Mouse (Mus musculus): ENCODE results near the gene Orai2.
"Not testable (repeated sequence)": the region's sequence is repeated elsewhere in the genome, so short reads cannot be mapped to it uniquely, and the experiment has no call there.

Gene Orai2

GRCm38 (mm10) chr5:136170512-136171362 lies at the start of gene Orai2:
TSS of gene Orai2 (minus strand) at chr5:136170713.
- peak; percentile 88 for DNase-seq (ENCODE audit: low spot score)

GRCm38 (mm10) chr5:136218585-136218984 lies 48.1 kb upstream of the Orai2 start:
- no peak for DNase-seq (ENCODE audit: low spot score)

GRCm38 (mm10) chr5:136217932-136218381 lies 47.4 kb upstream of the Orai2 start:
- DNase-seq (ENCODE audit: low spot score): no peak

- DNase-seq (ENCODE audit: low spot score): no peak
Measured at GRCm38 (mm10) chr5:136217004-136217665, 46.6 kb upstream of the Orai2 start.

GRCm38 (mm10) chr5:136215958-136216357 lies 45.4 kb upstream of the Orai2 start:
- peak; percentile 16 for DNase-seq (ENCODE audit: low spot score)

- no peak for DNase-seq (ENCODE audit: low spot score)
Measured at GRCm38 (mm10) chr5:136215211-136215610, 44.7 kb upstream of the Orai2 start.

GRCm38 (mm10) chr5:136213716-136214115 lies 43.2 kb upstream of the Orai2 start:
- DNase-seq (ENCODE audit: low spot score): no peak

- no peak for DNase-seq (ENCODE audit: low spot score)
Measured at GRCm38 (mm10) chr5:136212716-136213115, 42.2 kb upstream of the Orai2 start.

- not testable (repeated sequence) for DNase-seq (ENCODE audit: low spot score)
Measured at GRCm38 (mm10) chr5:136211341-136212102, 41.0 kb upstream of the Orai2 start.

GRCm38 (mm10) chr5:136210549-136210948 lies 40.0 kb upstream of the Orai2 start:
- no peak for DNase-seq (ENCODE audit: low spot score)

GRCm38 (mm10) chr5:136201832-136202231 lies 31.3 kb upstream of the Orai2 start:
- peak; percentile 76 for DNase-seq (ENCODE audit: low spot score)

- DNase-seq (ENCODE audit: low spot score): peak; percentile 23
Measured at GRCm38 (mm10) chr5:136199526-136199925, 29.0 kb upstream of the Orai2 start.

GRCm38 (mm10) chr5:136198474-136199391 lies 28.2 kb upstream of the Orai2 start, which contains the start of gene Prkrip1:
TSS of gene Prkrip1 (minus strand) at chr5:136198963.
- peak; percentile 94 for DNase-seq (ENCODE audit: low spot score)

- DNase-seq (ENCODE audit: low spot score): no peak
Measured at GRCm38 (mm10) chr5:136191870-136192269, 21.4 kb upstream of the Orai2 start.

GRCm38 (mm10) chr5:136186723-136187122 lies 16.2 kb upstream of the Orai2 start:
- peak; percentile 62 for DNase-seq (ENCODE audit: low spot score)

- DNase-seq (ENCODE audit: low spot score): no peak
Measured at GRCm38 (mm10) chr5:136183766-136184165, 13.3 kb upstream of the Orai2 start.

- DNase-seq (ENCODE audit: low spot score): no peak
Measured at GRCm38 (mm10) chr5:136182830-136183229, 12.3 kb upstream of the Orai2 start.

- DNase-seq (ENCODE audit: low spot score): peak; percentile 64
Measured at GRCm38 (mm10) chr5:136182049-136182448, 11.5 kb upstream of the Orai2 start.

- peak; percentile 40 for DNase-seq (ENCODE audit: low spot score)
Measured at GRCm38 (mm10) chr5:136181197-136181596, 10.7 kb upstream of the Orai2 start.

- DNase-seq (ENCODE audit: low spot score): no peak
Measured at GRCm38 (mm10) chr5:136179594-136179993, 9.1 kb upstream of the Orai2 start.

Data from layer of hippocampus, adult 11-12 months (tissue).